Mouse (Mus musculus) E14TG2a.4 (cell line): Measurements from ENCODE around the gene Naa38.
A peak's percentile ranks its signal among the peaks of the same experiment; 100 is the strongest.

Source experiments
- H3K27me3 ChIP-seq: 2 replicates; pipeline ENCODE4 v1.6.1; 2014; ENCODE audit warnings: low read length, control low read depth; ENCODE audit not compliant: insufficient read depth
- H3K36me3 ChIP-seq: 2 replicates; pipeline ENCODE4 v1.6.1; 2014; ENCODE audit warnings: low read length, control low read depth; ENCODE audit not compliant: insufficient read depth
- H3K4me1 ChIP-seq: replicated peaks from 2 replicates; pipeline ENCODE4 v1.6.1; 2014; ENCODE audit warnings: low read depth, low read length, control low read depth
- H3K4me3 ChIP-seq: replicated peaks from 2 replicates; pipeline ENCODE4 v1.5.1; 2014; ENCODE audit warnings: mild to moderate bottlenecking, low read length
- H3K9me3 ChIP-seq: 2 replicates; pipeline ENCODE4 v1.6.1; 2014; ENCODE audit warnings: low read length, control low read depth
- CTCF ChIP-seq: conservative IDR thresholded peaks from 2 replicates; pipeline ENCODE4 v1.5.1; 2014; ENCODE audit warnings: low read length
- NANOG ChIP-seq: IDR thresholded peaks from 2 replicates; pipeline ENCODE4 v1.6.1; 2014; ENCODE audit warnings: borderline replicate concordance, low read length, mixed read lengths
- POU5F1 ChIP-seq: IDR thresholded peaks from 2 replicates; pipeline ENCODE4 v1.6.1; 2014; ENCODE audit warnings: low read length, borderline replicate concordance

Gene Naa38

DNA sequence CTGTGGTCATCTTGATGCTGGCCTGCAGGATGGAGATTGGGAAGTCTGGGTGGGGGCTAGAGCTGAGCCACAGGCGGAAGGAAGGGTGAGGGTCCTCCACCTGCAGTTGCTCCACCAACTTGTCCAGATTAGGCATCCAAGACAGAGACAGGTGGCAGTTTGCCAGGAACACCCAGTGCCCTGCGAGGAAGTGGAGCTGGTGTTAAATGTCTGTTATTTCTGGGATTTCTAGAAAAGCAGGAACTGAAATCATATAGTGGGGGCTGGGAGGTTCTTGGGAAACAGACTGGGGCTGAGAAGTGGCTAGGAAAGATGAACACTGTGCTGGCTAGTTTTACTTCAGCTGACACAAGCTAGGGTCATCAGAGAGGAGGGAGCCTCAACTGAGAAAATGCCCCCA, 34.0 kb downstream of the Naa38 start:
- no peak for TF ChIP-seq CTCF

DNA sequence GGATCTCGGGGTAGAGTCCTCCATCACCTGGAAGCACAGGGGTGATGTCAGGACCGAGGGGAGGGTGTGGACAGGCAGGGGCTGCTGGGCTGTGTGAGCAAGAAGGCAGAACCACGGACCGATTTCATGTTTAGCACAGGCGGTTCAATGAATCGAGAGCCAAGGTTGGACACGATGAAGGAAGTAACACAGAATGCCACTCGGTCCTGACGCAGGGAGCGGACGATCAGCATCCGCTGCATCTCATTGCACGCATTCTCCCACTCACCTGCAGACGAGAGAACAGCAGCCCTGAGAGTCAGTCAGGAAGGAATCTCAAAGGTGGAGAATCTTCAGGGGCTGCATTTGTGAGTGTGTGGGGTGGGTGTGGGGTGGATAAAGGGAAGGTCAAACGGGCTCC, 35.3 kb downstream of the Naa38 start:
- Histone ChIP-seq H3K36me3 (no peaks in the 10 kb centered on the region), H3K4me1 (peaks cover 69% of the 10 kb centered on the region), H3K27me3 (peaks cover 35% of the 10 kb centered on the region), H3K9me3 (no peaks in the 10 kb centered on the region), H3K4me3 (peak overlapping the region; percentile 51; the same call in 1 of the 2 replicates)
- TF ChIP-seq NANOG (no peak), POU5F1 (no peak)

More for the DNA sequence above, 34.0 kb downstream of the Naa38 start:
- no peaks in the 10 kb centered on the region for H3K36me3 ChIP-seq
- H3K4me3 ChIP-seq, result no peak overlapping the region
- peaks cover 23% of the 10 kb centered on the region for H3K27me3 ChIP-seq
- peaks cover 64% of the 10 kb centered on the region for H3K4me1 ChIP-seq
- no peaks in the 10 kb centered on the region for H3K9me3 ChIP-seq

GRCm38 (mm10) chr11:69431829-69432639, 36.7 kb downstream of the Naa38 start:
- Histone ChIP-seq H3K4me1 (peaks cover 72% of the 10 kb centered on the region), H3K9me3 (no peaks in the 10 kb centered on the region), H3K27me3 (peaks cover 49% of the 10 kb centered on the region), H3K36me3 (no peaks in the 10 kb centered on the region), H3K4me3 (no peak overlapping the region)
- TF ChIP-seq POU5F1 (no peak), CTCF (peak; percentile 23; the same call in 1 of the 2 replicates), NANOG (no peak)

DNA sequence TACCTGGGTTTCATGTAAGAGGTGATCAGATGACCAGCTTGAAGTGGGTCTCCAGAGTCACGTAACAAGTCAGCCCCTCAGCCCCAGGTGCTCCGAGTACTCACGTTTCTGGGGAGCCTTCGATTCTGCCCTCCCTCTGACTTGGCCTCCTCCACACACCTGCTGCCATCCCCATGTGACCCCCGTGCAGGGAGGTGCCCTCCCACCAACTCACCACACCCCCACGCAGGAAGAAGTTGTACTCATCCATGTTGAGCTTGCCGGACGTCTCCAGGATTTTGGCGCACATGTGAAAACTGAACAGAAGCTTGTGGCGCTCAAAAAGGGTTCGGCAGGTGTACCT, 37.3 kb downstream of the Naa38 start:
- Histone ChIP-seq H3K27me3 (peaks cover 55% of the 10 kb centered on the region), H3K4me3 (no peak overlapping the region), H3K4me1 (peaks cover 72% of the 10 kb centered on the region), H3K9me3 (no peaks in the 10 kb centered on the region), H3K36me3 (no peaks in the 10 kb centered on the region)
- no peak for TF ChIP-seq NANOG

DNA sequence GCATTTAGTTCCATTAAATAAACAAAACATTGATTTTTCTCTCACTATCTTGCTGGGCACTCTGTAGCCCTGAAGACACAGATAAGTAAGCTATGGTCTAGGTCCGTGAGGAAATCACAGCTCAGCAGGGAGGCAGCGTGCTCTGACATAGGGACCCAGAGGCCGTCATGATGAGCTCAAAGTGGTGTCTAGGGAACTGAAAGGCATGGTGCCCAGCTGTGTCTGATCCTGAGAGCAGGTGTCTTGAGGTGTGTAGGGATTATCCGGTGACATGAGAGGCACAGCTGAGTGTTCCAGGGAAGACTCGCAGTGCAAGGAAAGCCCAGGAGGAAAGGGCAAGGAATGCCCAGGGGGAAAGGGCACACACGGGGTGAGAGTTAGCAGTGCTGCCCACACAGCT, 37.9 kb downstream of the Naa38 start:
- Histone ChIP-seq H3K4me1 (peaks cover 70% of the 10 kb centered on the region), H3K36me3 (no peaks in the 10 kb centered on the region)
- TF ChIP-seq POU5F1, result no peak

DNA sequence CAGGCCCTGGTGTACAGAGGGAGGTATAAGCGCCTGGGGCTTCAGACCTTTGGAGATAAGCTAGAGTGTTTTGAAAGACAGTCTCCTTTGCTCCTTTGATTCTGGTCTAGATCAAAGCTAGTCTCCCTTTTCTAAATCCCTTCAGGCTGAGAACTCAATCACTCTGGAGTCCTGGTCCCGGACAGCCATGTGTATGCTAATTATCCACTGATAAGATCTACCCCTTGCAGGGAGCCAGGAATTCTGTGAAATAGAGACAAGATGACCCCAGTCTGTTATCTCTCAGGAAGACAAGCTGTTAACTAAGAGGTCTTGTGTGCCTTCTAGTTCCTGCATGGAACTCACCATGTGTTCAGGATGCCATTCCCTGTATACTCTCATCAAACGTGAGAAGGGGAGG, 42.0 kb downstream of the Naa38 start:
- Histone ChIP-seq H3K36me3 (no peaks in the 10 kb centered on the region), H3K4me1 (peaks cover 47% of the 10 kb centered on the region), H3K27me3 (peaks cover 60% of the 10 kb centered on the region), H3K4me3 (no peak overlapping the region), H3K9me3 (no peaks in the 10 kb centered on the region)
- TF ChIP-seq CTCF (no peak), NANOG (no peak)

More for the DNA sequence above, 37.9 kb downstream of the Naa38 start:
- Histone ChIP-seq H3K4me3 (no peak overlapping the region), H3K27me3 (peaks cover 59% of the 10 kb centered on the region), H3K9me3 (no peaks in the 10 kb centered on the region)

- peaks cover 28% of the 10 kb centered on the region for H3K4me1 ChIP-seq
- H3K36me3 ChIP-seq, result no peaks in the 10 kb centered on the region
- H3K9me3 ChIP-seq, result no peaks in the 10 kb centered on the region
- no peak for TF ChIP-seq CTCF
- peak; percentile 37; the same call in 1 of the 2 replicates for TF ChIP-seq NANOG
- no peak overlapping the region for H3K4me3 ChIP-seq
- peaks cover 42% of the 10 kb centered on the region for H3K27me3 ChIP-seq
These were observed 48.0 kb downstream of the Naa38 start for GRCm38 (mm10) chr11:69443328-69443727.
